Mouse (Mus musculus) 3T3-L1 (cell line): ENCODE results near the gene Ing4.
"Not testable (repeated sequence)": the region's sequence is repeated elsewhere in the genome, so short reads cannot be mapped to it uniquely, and the experiment has no call there.

Experiments used
- DNase-seq: peaks from one replicate; pipeline ENCODE4 v3.0.0-alpha.2; 2015; ENCODE audit warnings: low read depth, low spot score

The Ing4 gene

DNA sequence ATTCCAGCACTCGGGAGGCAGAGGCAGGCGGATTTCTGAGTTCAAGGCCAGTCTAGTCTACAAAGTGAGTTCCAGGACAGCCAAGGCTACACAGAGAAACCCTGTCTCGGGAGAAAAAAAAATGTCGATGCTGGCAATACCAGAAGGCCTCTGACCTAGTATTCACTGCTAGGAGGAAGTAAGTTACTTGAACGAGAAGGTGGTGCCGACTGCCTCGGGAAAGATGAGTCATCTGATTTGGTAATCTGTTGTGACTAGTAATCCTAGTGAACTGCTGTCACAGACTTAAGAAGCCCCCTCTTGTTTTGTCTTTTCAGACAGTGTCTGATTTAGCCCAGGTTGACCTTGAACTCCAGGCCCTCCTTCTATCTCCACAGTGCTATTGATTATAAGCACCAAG lies 1.5 kb downstream of the Ing4 start:
- DNase-seq: peak; percentile 74

DNA sequence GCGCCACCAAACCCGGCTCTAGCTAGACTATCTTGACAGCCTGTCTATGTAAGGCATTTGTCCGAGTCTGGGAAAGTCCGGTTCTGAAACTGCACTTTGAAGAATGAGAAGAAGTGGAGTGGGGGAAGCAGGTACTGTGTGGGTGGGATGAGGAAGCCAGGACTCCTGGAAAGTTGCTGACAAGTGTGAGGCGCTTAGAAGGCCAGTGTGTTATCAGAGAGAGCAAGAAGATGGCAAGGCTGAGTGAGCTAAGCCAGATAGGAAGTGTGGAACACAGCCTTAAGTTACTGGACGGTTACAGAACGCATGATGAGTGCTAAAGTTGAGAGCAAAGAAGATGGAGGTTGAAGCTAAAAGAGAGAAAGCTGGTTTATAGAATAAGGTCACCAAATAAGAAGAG lies 2.5 kb downstream of the Ing4 start:
- no peak for DNase-seq

DNA sequence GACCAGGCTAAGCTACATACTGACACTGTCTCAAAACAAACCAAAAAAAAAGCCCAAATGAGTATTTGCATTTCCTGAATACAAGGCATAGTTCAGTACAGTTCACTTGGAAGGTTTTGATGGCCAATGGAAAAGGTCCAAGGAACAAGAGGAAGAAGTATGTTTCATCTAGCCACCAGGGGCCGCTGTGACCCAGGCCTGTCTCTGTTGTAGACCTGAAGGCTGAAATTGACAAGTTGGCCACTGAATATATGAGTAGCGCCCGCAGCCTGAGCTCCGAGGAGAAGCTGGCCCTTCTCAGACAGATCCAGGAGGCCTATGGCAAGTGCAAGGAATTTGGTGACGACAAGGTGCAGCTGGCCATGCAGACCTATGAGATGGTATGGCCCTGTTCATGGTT lies 7.1 kb downstream of the Ing4 start:
- peak; percentile 94 for DNase-seq

DNA sequence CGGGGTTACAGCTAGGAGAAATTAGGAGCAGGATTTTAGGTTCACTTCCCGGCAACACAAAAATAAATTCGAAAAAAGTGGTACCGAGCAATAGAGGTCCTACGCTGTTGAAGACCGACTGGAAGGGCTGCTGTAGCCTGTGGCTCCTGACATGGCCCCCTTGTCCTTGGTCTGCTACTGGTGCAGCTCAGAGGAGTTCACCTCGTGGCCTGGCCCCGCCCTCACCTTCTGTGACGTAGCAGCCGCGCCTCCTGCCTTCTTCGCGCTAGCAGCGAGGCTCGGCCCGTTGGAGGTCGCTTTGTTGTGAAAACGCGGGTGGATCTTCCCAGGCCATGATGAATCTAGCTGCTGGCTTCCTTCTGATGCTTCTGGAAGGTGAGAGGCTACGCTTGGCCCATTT lies 10.1 kb downstream of the Ing4 start, which contains the start of gene Acrbp:
TSS of gene Acrbp (plus strand) at position 12 of the 400 bp plus-strand sequence.
- DNase-seq: no peak

DNA sequence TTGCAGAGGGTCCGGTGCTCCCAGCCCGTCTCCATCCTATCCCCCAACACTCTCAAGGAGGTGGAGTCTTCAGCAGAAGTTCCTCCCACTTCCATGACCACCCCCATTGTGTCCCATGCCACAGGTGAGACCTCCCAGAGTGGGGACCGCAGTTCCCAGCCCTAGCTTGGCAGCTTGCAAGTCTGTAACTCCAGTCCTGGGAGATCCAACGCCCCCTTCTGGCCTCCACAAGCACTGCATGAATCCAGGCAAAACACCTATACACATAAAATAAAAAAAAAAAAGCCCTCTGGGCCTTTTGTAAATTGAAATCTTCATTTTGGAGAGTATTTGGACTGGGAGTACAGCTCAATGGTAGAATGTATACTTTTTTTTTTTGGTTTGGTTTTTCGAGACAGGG lies 11.7 kb downstream of the Ing4 start:
- peak; percentile 51 for DNase-seq

DNA sequence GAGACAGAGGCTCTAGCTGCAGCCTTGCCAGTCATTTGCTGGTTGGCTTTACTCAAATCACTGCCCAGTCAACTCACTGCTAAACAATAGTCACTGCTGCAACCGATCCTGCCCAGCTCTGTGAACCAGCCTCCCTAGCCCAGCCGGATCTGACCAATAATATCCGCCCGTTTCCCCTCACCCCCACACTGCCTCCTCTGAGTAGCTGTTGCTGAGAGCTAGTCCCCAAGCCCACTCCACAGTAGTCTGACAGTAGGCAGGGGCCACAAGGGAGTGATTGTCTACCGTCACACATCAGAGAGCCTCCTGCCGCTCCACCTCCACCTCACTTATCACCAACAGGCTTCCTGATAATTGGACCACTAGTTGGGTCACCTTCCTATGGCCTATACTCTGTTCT lies 21.9 kb downstream of the Ing4 start:
- DNase-seq: no peak

DNA sequence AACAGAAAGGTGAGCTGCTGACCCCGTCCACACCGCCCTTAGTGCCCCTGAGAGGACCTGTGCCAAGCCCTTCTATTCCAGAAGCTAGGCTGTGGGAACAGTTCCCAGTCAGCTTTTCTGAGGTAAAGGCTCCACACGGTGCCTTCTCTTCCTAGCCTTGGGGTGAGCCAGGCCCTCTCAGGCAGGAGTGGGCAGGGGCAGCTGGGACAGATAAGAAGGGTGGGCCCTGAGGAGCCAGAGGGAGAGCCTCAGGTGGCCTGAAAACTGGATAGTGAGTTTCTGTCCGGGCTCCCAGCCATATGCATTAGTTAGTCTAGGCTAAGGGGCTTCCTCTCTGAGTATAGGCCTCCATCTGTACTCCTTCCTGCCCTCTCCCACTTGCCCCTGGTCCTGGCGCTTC lies 23.0 kb downstream of the Ing4 start:
- DNase-seq: no peak

DNA sequence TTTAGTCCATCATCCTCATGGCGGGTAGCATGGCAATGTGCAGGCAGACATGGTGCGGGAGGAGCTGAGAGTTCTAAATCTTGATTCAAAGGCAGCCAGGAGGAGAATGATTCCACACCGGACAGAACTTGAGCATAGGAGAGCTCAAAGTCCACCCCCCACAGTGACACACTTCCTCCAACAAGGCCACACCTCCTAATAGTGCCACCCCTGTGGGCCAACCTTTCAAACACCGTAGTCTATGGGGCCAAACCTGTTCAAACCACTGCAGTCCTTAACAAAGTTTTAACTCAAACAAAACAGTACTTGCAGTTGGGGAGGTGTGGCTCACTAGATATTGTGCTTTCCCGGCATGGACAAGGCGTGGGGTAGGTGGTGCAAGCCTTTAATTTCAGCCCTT lies 24.3 kb downstream of the Ing4 start:
- no peak for DNase-seq

DNA sequence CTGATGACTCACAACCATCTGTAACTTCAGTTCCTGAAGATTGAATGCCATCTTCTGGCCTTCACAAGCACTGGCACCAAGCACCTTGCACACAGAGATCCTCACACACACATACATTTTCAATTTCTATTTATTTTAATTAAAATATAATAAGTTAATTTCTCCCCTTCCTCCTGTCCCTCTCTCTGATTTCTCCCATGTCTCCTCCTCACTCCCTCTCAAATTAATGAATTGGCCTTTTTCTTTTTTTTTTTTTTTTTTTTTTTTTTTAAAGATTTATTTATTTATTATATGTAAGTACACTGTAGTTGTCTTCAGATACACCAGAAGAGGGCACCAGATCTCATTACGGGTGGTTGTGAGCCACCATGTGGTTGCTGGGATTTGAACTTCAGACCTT lies 25.7 kb downstream of the Ing4 start:
- DNase-seq: not testable (repeated sequence)

DNA sequence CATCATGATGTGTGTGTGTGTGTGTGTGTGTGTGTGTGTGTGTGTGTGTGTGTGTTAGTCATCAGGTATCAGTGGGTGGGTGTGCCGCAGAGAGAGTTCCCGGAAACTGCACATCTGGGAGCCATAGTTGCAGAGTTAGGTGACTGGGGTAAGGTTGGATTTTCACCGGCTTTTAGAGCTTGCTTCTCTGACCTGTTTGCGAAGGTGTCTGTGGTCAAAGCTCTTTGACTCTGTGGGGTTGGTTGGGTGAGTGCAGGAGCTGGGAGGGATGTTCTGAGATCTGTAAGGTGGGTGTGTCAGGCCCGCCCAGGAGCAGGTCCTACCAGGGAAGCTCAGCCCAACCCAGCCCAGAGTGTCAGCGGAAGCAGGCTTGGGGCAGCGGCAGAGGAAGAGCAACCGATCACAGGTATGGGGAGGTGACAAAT lies 28.0 kb downstream of the Ing4 start, which contains the start of gene Lpar5:
TSS of gene Lpar5 (plus strand) at position 350 of the 425 bp plus-strand sequence.
- DNase-seq: no peak

DNA sequence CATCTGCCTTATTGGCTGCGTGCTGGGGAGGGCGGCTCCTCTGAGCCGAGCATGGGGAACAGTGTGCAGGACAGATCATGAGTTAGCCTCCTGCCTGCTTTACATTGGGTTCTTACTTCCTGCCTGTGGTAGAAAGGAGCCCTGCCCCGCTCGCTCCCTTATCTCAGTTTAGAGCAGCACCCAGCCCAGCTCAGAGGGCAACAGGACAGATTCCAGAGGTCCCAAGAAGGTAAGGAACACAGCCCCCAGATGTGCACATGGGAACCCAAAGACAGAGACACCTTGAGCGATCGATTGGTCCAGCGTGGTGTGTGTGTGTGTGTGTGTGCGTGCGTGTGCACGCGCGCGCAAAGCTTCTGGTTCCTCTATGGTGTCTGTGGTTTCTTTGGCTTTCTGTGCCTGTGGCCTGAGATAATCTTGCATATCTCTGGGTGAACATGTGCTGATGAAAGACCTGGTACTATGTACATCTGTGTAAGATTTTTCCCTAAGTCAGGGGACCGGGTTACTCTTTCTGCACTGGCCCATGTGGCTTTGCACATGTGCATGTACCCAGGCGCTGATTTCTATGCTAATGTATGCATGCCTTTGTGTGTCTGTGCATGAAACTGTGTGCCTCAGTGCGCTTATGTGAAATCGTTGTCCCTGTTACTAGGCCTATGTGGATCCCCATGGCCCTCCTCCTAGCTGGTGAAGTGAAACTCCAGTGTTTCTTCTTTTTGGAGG lies 31.8 kb downstream of the Ing4 start:
- DNase-seq: no peak

DNA sequence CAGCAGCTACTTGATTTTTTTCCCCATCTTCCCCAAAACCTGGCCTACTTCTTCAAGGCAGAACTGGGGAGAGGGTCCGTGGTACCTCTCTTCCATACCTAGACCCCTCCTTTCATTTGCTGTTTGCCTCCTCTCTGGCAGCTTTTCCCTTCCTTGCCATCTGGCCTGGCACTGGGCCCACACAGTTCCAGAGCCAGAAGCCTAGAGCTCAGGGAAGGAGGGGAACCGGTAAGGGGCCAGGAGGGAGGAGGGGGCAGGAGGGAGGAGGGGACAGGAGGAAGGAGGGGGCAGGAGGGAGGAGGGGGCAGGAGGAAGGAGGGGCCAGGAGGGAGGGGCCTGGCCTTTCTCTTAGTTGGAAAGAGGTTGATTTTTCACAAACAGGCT lies 32.3 kb downstream of the Ing4 start:
- DNase-seq: no peak

DNA sequence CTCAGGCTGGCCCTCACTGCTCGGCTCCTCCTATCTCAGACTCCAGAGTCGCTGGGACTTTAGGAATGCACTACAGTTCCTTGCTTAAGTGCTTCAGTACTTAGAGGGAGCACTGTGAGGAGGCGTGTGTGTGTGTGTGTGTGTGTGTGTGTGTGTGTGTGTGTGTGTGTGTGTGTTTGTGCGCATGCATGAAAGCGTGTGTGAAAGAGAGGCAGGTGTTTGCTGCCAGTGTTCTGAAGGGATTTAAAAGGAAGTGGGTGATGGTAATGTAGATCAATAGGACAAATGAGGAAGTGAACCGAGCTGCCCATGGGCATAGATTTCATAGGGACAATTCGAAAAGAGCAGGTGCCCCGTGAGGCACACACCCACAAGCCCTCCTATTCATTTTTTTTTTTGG lies 34.3 kb downstream of the Ing4 start:
- no peak for DNase-seq

DNA sequence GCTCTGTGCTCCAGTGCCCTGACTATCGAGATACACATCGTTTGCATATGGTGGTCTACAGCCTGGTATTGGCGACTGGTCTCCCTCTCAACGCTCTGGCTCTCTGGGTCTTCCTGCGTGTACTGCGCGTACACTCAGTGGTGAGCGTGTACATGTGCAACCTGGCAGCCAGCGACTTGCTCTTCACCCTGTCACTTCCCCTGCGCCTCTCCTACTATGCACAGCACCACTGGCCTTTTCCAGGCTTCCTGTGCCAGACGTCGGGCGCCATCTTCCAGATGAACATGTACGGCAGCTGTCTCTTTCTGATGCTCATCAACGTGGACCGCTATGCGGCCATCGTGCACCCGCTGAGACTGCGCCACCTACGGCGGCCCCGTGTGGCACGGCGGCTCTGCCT lies 41.8 kb downstream of the Ing4 start:
- DNase-seq: no peak

DNA sequence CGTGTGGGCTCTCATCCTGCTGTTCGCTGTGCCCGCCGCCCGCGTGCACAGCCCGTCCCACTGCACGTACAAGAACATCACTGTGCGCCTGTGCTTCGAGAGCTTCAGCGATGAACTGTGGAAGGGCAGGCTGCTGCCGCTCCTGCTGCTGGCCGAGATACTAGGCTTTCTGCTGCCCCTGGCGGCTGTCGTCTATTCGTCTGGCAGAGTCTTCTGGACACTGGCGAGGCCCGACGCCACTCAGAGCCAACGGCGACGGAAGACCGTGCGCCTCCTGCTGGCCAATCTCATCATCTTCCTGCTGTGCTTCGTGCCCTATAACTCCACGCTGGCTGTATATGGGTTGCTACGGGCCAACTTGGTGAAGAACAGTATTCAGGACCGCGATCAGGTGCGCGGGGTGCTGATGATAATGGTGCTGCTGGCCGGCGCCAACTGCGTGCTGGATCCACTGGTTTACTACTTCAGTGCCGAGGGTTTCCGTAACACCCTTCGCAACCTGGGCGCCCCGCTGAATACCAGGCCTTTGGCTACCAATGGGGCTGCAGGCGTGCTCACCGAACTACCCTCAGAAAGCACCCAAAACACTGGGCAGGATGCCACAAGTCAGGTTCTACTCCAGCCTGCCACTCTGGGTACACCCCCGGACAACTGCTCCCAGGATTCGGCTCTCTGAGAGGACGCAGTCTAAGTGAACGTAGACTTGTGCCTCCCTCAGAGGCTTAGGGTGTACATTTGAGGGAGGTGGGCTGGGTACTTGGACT lies 42.4 kb downstream of the Ing4 start:
- peak; percentile 72 for DNase-seq

DNA sequence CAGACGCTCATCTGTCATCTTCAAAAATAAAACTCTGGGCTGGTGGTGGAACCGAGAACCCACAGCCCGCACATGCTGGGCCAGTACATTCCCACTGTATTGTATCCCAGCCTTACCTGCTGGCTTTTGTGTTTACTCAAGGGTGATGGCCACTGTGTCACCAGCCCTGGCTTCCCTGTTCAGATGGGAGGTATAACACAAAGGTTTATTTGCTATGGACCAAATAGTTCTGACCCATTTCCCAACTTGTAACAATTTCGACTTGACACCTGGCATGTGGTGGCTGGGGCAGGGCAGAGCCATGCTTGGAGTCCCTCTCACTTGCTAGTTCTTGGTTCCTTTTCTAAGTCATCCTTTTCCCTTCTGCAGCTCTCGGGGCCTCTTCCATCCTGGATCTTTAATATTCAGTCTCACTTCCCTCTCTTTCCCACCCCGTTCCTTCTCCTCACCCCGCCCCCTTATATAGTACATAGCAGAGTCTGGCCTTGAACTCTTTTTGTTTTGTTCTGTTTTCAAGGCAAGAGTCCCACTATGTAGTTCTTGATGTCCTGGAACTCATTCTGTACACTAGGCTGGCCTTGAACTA lies 43.3 kb downstream of the Ing4 start:
- no peak for DNase-seq

DNA sequence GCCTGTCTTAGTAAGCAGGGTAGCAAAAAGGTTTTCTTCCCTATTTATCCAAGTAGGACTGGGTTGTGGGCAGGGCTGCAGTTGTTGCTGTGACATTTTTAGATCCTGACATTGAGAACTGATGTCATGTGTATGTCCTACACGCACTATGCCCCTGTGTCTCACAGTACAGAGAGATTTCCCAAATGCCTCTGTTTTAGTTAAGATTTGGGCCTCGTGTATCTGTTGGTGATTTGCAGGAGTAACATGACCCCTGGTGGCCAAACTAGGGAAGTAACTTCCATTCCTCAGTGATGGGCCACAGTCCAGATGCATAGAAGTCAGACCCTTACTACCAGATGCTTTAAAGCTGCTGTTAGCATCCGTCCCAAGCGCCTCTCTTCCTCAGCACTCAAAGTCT lies 44.9 kb downstream of the Ing4 start:
- peak; percentile 90 for DNase-seq

DNA sequence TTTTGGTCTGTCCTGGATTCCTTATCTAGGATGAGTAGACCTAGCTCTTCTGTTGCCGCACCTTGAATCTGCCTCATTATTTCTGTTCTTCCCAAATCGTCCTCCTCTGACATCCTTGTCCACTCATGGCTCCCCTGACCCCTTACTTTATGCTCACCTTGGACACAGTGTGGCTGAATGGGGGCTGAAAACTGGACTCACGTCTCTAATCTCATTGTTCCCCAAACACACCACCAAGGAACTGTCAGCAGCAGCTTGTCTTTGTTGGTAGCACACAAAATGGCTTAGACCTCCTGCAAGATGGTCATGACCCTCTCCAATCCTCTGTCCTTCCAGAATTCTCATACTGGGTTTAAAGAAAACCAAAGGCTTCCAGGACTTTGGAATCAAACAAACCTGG lies 48.4 kb downstream of the Ing4 start:
- DNase-seq: no peak

DNA sequence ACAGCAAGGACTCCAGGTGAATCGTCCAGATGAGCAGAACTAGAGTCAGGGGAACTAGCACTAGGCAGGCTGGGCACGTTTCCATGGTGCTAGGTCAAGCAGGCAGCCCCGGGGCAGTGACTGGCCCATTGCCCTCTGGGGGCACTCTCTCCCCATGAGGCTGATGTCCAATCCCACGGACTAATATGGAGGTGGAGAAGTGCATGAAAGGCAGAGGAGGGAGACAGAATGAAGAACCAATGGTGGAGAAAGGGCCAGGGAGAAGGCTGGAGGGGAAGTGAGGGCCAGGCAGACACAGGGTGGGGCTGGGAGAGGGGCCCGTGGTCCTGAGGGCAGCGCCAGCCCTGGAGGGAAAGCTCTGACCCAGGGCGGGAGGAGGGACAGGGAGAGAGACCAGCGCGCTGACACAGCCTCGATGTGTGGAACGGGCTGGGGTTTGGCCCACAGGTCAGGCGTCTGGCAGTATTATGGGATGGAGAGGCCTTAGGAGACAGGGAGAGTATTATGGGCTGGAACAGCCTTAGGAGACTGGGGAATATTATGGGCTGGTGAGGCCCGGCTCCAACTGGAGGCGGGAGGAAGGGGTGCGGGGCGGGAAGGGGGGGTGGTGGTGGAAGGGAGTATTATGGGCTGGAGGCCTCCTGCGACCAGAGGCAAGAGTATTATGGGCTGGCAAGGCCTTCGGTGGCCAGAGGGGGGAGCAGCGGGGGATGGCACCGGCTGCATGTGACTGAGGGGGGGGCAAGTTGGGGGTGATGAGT lies 49.2 kb downstream of the Ing4 start:
- DNase-seq: peak; percentile 25

DNA sequence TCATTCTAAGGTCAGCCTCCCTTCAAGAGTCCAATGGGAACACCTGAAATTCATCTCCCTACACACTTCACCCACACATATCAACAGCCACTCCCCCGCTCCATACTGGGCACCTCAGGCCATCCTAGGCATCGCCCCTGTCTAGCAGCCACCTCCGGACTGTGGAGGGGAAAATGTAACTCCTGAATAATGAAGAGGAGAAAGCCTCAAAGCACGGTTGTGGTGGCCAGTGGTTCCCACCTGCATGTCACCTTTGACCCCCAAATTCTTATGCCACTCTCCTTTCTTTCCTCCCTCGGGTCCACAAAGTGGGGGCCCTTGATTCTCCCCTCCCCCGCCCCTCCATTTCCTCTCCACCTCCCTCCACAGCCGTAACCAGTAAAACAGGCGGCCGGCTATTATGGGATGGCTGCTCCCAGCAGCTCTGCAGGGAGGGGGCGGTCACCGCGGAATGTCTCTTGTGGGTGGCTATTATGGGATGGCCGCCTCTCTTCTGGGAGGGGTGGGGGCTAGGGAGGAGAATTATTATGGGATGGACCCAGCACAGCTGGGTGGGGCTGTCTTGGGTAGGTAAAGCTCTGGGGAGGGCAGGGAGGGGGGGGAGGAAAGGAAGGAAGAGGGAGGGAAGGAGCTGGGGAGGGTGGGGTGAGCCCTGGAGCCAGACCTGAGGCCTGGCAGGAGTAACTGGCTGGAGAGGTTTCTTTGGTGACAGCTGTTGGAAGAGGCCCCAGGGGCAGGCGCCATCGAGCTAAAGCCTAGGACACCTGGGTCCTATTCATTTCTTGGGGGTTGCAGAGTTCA lies 50.2 kb downstream of the Ing4 start:
- DNase-seq: no peak
